ENCODE assay signal across 23 mouse cellular contexts in the genomic region with DNA sequence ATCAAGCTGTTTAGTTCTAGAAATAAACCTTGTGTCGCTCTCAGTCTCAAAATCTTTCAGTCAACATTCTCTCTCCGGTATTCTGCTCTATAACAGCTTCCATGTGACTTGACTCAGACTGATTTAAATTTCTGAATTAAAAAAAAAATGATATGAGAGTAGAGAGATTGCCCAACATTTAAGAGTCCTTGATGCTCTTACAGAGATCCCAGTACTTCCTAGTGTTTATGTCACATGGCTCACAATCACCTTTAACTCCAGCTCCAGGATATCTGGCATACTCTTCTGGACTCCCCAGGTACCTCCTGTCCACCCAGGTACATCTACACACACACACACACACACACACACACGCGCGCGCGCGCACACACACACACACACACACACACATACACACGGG. TPM values are rescaled to one million over a fixed set of nuclear protein-coding genes. Genes with fewer than 3 reads are reported as not detected.
DNase-seq lines count a peak whose midpoint lies in the region; ATAC-seq and TF ChIP-seq lines count a peak whose summit lies in the region.
"Had no signal": no experiment of that assay in that cellular context is flagged by ENCODE, and none has a peak within 500 bp of the region (broad histone marks: within the 10 kb centered on the region; RNA-seq: fewer than 3 reads in every experiment).

No protein-coding gene starts in this region.

- no peaks in the 10 kb centered on the region for H3K9me3 ChIP-seq in lung, postnatal 0 days (ENCODE audit: low read length)

- H3K9ac ChIP-seq in lung, postnatal 0 days (replicated peaks; ENCODE audit: low read depth): no peak overlapping the region

- H3K4me1 ChIP-seq in lung, postnatal 0 days (ENCODE audit: insufficient read depth, low read depth, low read length): no peaks in the 10 kb centered on the region

- peak; percentile 61 for ATAC-seq in lung, postnatal 0 days
- ATAC-seq: activated CD4-positive, CD25-positive, alpha-beta regulatory T cell, adult 4 months; CD4-positive, CD25-positive, alpha-beta regulatory T cell, adult 4 months; Patski had no signal

- H3K4me3 ChIP-seq in lung, postnatal 0 days (ENCODE audit: low read depth, low read length): no peak overlapping the region

- WGBS in lung, postnatal 0 days: 92% methylated on average over 8 of the region's 9 CpGs

- H3K27me3 ChIP-seq in lung, postnatal 0 days (replicated peaks; ENCODE audit: insufficient read depth, low read length): no peaks in the 10 kb centered on the region
- H3K27me3 ChIP-seq: CH12.LX, Patski had no signal

- TF ChIP-seq CTCF in lung, postnatal 0 days (IDR thresholded peaks at IDR 0.05): no peak

- no peaks in the 10 kb centered on the region for H3K36me3 ChIP-seq in lung, postnatal 0 days (ENCODE audit: insufficient read depth, low read length)
- H3K36me3 ChIP-seq: G1E had no signal

- no peak overlapping the region for H3K4me2 ChIP-seq in lung, postnatal 0 days (replicated peaks; ENCODE audit: low read depth, low read length)

- DNase-seq in lung, postnatal 0 days (ENCODE audit: low spot score): peak; percentile 58
- DNase-seq in lung, adult 18-20 months: no peak
- DNase-seq in lung, postnatal 25 days (ENCODE audit: low spot score): peak; percentile 3
- DNase-seq in lung, postnatal 14 days: no peak
- DNase-seq in lung, postnatal 36 days: peak; percentile 8
- no peak for DNase-seq in lung, postnatal 10 days
- DNase-seq: adrenal gland, adult 2 months; adrenal gland, adult 8-10 months; adrenal gland, postnatal 10 days; adrenal gland, postnatal 14 days; adrenal gland, postnatal 25 days; adrenal gland, postnatal 36 days; B cell, adult 2 months; cerebellum, adult 11 months; cerebellum, adult 11-12 months; cerebellum, adult 18-20 months had no signal

- no peak for TF ChIP-seq EP300 in lung, postnatal 0 days (IDR thresholded peaks at IDR 0.05)

- no peak overlapping the region for H3K27ac ChIP-seq in lung, postnatal 0 days (ENCODE audit: low read length)

RNA-seq across cellular contexts. Expression of a gene that starts 53.1 kb away (rescaled TPM):
- polyA plus RNA-seq in lung, postnatal 0 days (2015; fragmentation: Nextera tagmentation; extraction: Ambion mirVana): not detected in 2 replicates
- polyA plus RNA-seq: activated CD4-positive, CD25-positive, alpha-beta regulatory T cell, adult 4 months; adrenal gland, adult 2 months; brain, embryonic 14.5 days; C2C12; CD4-positive, CD25-positive, alpha-beta regulatory T cell, adult 4 months; G1E; Patski had no signal

Comparison
In these comparisons a context has a peak if more than half of its experiments do, and no peak if none do; other contexts are left out.
1. DNase-seq: peak in lung, postnatal 0 days (single experiment), lung, postnatal 25 days (single experiment) and lung, postnatal 36 days (single experiment); none in lung, adult 18-20 months (0 of 2), lung, postnatal 14 days (single experiment) and lung, postnatal 10 days (single experiment).